Mouse (Mus musculus): ENCODE data around the gene Smyd2.

- TF ChIP-seq POLR2A (IDR thresholded peaks at IDR 0.05; ENCODE audit: insufficient read depth, low read depth, low read length), result no peak
- TF ChIP-seq CTCF (IDR thresholded peaks at IDR 0.05; ENCODE audit: insufficient read depth, low read depth, low read length), result no peak
Measured at GRCm38 (mm10) chr1:189898708-189899107, 23.5 kb downstream of the Smyd2 start.
